Mouse (Mus musculus) kidney, adult 2 months (tissue): ENCODE data around the gene Tbx4. TPM values are rescaled to one million over a fixed set of nuclear protein-coding genes. Genes with fewer than 3 reads are reported as not detected.

ENCODE experiments used
- DNase-seq: peaks from one replicate; pipeline ENCODE4 v3.0.0; 2021
- H3K27ac ChIP-seq: fragments of 200-500 bp; 2 replicates; pipeline ENCODE4 v1.5.1; 2012; ENCODE audit warnings: low read depth, low read length, control low read depth, inconsistent platforms; ENCODE audit not compliant: insufficient read depth
- H3K27me3 ChIP-seq: fragments of 200-500 bp; replicated peaks from 2 replicates; pipeline ENCODE4 v1.6.1; 2012; ENCODE audit warnings: mild to moderate bottlenecking, moderate library complexity, low read length, inconsistent platforms; ENCODE audit not compliant: control insufficient read depth, insufficient read depth
- H3K36me3 ChIP-seq: fragments of 200-500 bp; 2 replicates; pipeline ENCODE4 v1.6.1; 2012; ENCODE audit warnings: mild to moderate bottlenecking, moderate library complexity, low read length, inconsistent platforms; ENCODE audit not compliant: control insufficient read depth, insufficient read depth
- H3K4me1 ChIP-seq: fragments of 200-500 bp; 2 replicates; pipeline ENCODE4 v1.6.1; 2011; ENCODE audit warnings: low read length; ENCODE audit not compliant: control insufficient read depth, insufficient read depth
- H3K4me3 ChIP-seq: fragments of 200-500 bp; 2 replicates; pipeline ENCODE4 v1.5.1; 2011; ENCODE audit warnings: mild to moderate bottlenecking, low read depth, low read length, control low read depth; ENCODE audit not compliant: insufficient read depth
- CTCF ChIP-seq: fragments of 200-500 bp; conservative IDR thresholded peaks from 2 replicates; pipeline ENCODE4 v1.5.1; 2011; ENCODE audit warnings: low read depth, mild to moderate bottlenecking, control low read depth, low read length, moderate library complexity, mixed read lengths; ENCODE audit not compliant: insufficient read depth, insufficient read length
- POLR2A ChIP-seq: fragments of 200-500 bp; IDR thresholded peaks from one replicate; pipeline ENCODE4 v1.6.1; 2011; ENCODE audit warnings: low read depth, low read length, control low read depth
- WGBS: fragments of 180-500 bp; shearing (Covaris S2); methylation state at CpG from one replicate; pipeline ENCODE4 v1.1.7; 2018; 5-methylcytosine and 5-hydroxymethylcytosine counted together
- polyA plus RNA-seq: library from polyadenylated mRNA; depleted of rRNA; stranded (reverse); fragments of >200 nt; gene quantifications from 2 replicates; pipeline ENCODE4 v1.2.3, GENCODE M21; 2012

The Tbx4 gene
- polyA plus RNA-seq, 1 experiment = 0.08 TPM

DNA sequence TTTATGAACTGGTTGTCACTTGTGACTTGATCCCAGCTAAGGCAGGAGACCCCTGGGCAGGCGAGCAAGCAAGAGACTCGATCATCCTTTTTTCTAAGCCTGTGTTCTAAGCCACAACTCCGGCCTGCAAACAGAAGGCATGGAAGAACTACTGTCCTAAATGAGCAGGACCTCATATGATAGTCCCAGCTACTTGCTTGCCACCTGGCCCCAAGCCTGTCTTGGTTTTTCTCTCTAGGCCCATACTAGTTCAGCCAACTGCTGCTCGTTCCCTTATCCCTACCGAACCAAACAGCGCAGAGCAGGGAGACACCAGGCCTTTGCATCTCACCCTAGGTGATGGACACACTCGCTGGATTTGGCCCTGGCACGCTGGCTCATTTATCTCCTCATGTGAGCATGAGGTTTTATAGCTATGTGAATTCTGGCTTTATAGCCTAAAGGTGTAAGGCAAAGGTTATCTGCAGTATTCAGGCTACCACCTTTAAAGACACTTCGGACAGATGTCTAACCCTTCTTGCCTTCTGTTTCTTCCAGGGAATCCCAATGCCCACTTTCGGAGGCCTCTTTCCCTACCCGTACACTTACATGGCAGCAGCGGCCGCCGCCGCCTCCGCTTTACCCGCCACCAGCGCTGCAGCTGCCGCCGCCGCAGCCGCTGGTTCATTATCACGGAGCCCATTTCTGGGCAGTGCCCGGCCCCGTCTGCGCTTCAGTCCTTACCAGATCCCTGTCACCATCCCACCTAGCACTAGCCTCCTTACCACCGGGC lies 46.0 kb upstream of the Tbx4 start:
- H3K4me3 ChIP-seq = peak overlapping the region; percentile 37
- no peak for TF ChIP-seq POLR2A
- no peak for TF ChIP-seq CTCF
- DNase-seq = peak; percentile 26
- peak overlapping the region; percentile 88 for H3K27ac ChIP-seq
- H3K36me3 ChIP-seq = peaks cover 4% of the 10 kb centered on the region; the same call in 1 of the 2 replicates
- H3K27me3 ChIP-seq = no peaks in the 10 kb centered on the region
- WGBS = 40% methylated on average over 27 of the region's 27 CpGs
- H3K4me1 ChIP-seq = peaks cover 11% of the 10 kb centered on the region; the same call in 1 of the 2 replicates

- no peak for DNase-seq
- H3K4me1 ChIP-seq = peaks cover 16% of the 10 kb centered on the region; the same call in 1 of the 2 replicates
- peak overlapping the region; percentile 88 for H3K27ac ChIP-seq
- no peaks in the 10 kb centered on the region for H3K27me3 ChIP-seq
- H3K36me3 ChIP-seq = peaks cover 4% of the 10 kb centered on the region; the same call in 1 of the 2 replicates
- peak overlapping the region; percentile 37; the same call in 1 of the 2 replicates for H3K4me3 ChIP-seq
- 33% methylated on average over 21 of the region's 21 CpGs for WGBS
- TF ChIP-seq CTCF (no peak), POLR2A (no peak)
Observed at GRCm38 (mm10) chr11:85840803-85841145, 45.4 kb upstream of the Tbx4 start.

DNA sequence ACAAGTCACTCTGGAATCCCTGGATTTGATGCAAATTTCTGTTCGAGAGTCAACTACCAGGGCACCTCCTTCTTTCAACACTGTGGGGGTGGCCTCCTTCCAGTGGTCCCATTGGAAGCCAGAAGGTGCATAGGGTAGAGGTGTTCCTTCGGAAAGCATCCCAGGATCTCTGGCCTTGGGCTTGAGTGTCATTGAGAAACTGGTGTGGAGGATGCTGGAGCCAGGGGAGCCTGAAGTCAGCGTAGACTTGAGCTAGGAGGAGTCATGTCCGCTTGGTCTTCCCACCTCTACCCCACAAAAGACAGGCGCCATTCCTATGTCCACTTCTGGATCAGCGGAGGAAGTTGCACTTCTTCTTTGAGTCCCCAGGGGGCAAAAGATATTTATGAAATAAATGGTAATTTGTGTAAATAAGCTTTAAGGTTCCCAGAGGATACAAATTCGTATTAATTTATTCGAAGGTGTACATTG lies 45.0 kb upstream of the Tbx4 start:
- WGBS = 30% methylated on average over 8 of the region's 8 CpGs
- Histone ChIP-seq H3K27ac (peak overlapping the region; percentile 88), H3K36me3 (peaks cover 4% of the 10 kb centered on the region; the same call in 1 of the 2 replicates), H3K4me1 (peaks cover 21% of the 10 kb centered on the region; the same call in 1 of the 2 replicates), H3K27me3 (no peaks in the 10 kb centered on the region), H3K4me3 (peak overlapping the region; percentile 37; the same call in 1 of the 2 replicates)
- DNase-seq = peak; percentile 31
- TF ChIP-seq POLR2A (no peak), CTCF (no peak)

GRCm38 (mm10) chr11:85841980-85842379 lies 44.2 kb upstream of the Tbx4 start:
- peak; percentile 72 for DNase-seq
- TF ChIP-seq CTCF (peak; percentile 59), POLR2A (no peak)

DNA sequence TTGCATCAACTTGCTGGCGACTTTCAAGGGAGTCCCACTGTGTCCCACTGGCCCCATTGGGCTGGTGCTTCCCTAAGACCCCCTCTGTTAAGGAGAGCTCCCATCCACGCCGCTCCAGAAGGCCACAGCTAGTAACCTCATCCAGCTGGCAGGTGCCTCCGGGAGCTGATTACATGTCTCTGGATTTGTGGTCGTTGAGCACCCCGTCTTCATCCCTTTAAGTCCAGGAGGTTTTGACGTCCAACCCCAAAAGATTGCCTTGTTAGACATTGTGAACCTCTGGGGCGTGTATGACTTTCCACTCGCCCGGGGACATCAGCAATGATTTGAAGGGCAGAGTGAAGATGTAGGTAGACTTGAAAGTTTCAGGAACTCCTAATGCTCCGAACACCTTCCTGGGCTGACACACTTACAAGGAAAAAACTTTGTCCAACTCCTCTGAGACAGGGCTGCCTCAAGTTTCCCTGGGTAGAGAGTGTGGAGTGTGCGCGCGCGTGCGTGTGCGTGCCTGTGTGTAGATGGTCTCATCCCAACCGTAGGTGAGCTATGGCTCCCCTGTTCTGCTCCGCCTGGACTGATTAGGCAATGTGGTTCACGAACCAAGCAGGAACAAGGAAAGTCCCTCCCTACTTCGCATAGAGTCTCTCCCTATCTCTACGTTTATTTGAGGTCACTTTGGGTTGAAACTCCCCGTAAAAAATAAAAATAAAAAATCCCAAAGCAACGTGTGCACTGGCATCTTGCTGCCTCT lies 43.5 kb upstream of the Tbx4 start:
- H3K27ac ChIP-seq = peak overlapping the region; percentile 58

More at GRCm38 (mm10) chr11:85841980-85842379, 44.2 kb upstream of the Tbx4 start:
- H3K36me3 ChIP-seq = peaks cover 4% of the 10 kb centered on the region; the same call in 1 of the 2 replicates
- WGBS = 1% methylated on average over 32 of the region's 32 CpGs
- no peaks in the 10 kb centered on the region for H3K27me3 ChIP-seq
- peak overlapping the region; percentile 58; the same call in 1 of the 2 replicates for H3K27ac ChIP-seq
- peaks cover 28% of the 10 kb centered on the region; the same call in 1 of the 2 replicates for H3K4me1 ChIP-seq
- H3K4me3 ChIP-seq = no peak overlapping the region

DNA sequence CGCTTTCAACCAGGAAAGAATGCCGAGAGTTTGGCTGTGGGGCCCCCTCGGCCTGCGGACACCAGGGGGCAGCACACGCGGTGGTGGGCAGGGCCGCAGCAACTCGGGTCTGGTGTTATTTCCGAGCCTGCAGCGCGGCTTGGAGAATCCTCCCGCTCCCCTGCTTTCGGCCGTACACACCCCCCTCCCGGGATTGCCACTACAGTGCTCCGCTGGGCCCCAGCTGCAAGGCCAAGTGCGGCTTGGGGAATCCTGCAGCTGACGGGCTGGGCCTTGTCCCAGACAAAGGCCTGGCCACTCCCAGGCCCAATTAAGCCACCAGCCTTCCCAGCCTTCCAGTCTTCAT lies 42.9 kb upstream of the Tbx4 start:
- 2% methylated on average over 18 of the region's 18 CpGs for WGBS
- DNase-seq = peak; percentile 85
- peak overlapping the region; percentile 77; the same call in 1 of the 2 replicates for H3K4me3 ChIP-seq
- peaks cover 1% of the 10 kb centered on the region; the same call in 1 of the 2 replicates for H3K36me3 ChIP-seq
- H3K27me3 ChIP-seq = no peaks in the 10 kb centered on the region
- H3K4me1 ChIP-seq = peaks cover 29% of the 10 kb centered on the region; the same call in 1 of the 2 replicates
- peak; percentile 75 for TF ChIP-seq CTCF
- TF ChIP-seq POLR2A = peak; percentile 50
- H3K27ac ChIP-seq = peak overlapping the region; percentile 59

More for the DNA sequence above, 43.5 kb upstream of the Tbx4 start:
- 17% methylated on average over 24 of the region's 24 CpGs for WGBS
- no peak for TF ChIP-seq CTCF
- no peak for TF ChIP-seq POLR2A
- Histone ChIP-seq H3K36me3 (peaks cover 2% of the 10 kb centered on the region; the same call in 1 of the 2 replicates), H3K4me1 (peaks cover 29% of the 10 kb centered on the region; the same call in 1 of the 2 replicates), H3K27me3 (no peaks in the 10 kb centered on the region), H3K4me3 (peak overlapping the region; percentile 4; the same call in 1 of the 2 replicates)
- peak; percentile 35 for DNase-seq
